Mouse (Mus musculus): Measurements from ENCODE around the gene Sult2b1.

- TF ChIP-seq POLR2A (IDR thresholded peaks at IDR 0.05; ENCODE audit: borderline replicate concordance, control insufficient read depth, low read depth, low read length) (no peak), CTCF (IDR thresholded peaks at IDR 0.05; ENCODE audit: control insufficient read depth, insufficient read depth, low read length) (no peak)
Observed at GRCm38 (mm10) chr7:45794971-45795370, 10.5 kb upstream of the Sult2b1 start.

All from bone marrow, adult 2 months (tissue).